Mouse (Mus musculus): ENCODE results near the gene S100a10.
"Not testable (repeated sequence)": the region's sequence is repeated elsewhere in the genome, so short reads cannot be mapped to it uniquely, and the experiment has no call there.

The S100a10 gene

DNA sequence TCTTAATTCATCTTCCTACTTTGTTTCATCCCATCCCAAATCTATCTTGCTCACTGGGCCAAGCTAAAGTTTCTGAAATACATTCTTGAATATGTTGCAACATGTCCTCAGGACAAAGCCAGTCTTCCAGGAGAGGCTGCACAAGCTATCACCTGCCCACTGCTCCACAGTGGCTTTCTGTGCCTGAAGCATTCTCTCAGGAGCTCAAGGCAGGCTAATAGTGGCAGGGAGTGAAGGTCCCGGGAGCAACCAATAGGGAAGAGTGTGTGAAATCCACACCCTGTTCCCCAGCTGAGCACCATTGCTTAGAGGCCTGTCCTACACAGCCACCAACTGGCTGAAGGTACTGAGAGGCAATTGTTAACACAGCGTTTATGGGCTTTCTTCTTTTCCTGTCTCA is 26.1 kb downstream of the S100a10 start:
- no peak for DNase-seq (ENCODE audit: low spot score)

GRCm38 (mm10) chr3:93581687-93582086 is 26.8 kb downstream of the S100a10 start:
- no peak for DNase-seq (ENCODE audit: low spot score)

GRCm38 (mm10) chr3:93583056-93583455 is 28.2 kb downstream of the S100a10 start:
- no peak for DNase-seq (ENCODE audit: low spot score)

- DNase-seq (ENCODE audit: low spot score), result no peak
Measured at GRCm38 (mm10) chr3:93589629-93590028, 34.7 kb downstream of the S100a10 start.

DNA sequence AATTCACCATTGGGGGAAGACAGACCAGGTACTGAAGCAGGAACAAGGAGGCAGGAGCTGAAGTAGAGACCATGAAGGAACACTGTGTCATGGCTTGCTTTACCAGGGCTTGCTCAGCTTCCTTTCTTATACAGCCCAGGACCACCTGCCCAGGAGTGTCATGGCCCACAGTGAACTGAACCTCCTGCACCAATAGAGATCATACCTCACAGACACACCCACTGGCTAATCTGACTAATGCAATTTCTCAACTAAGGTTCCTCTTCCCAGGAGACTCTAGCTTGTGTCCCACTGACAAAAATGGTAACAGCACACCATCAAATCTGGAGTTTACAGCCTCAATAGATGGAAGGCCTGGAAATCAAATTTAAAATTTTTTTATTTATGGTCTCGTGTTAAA is 35.4 kb downstream of the S100a10 start:
- no peak for DNase-seq (ENCODE audit: low spot score)

GRCm38 (mm10) chr3:93592100-93592499 is 37.2 kb downstream of the S100a10 start:
- DNase-seq (ENCODE audit: low spot score), result no peak

DNA sequence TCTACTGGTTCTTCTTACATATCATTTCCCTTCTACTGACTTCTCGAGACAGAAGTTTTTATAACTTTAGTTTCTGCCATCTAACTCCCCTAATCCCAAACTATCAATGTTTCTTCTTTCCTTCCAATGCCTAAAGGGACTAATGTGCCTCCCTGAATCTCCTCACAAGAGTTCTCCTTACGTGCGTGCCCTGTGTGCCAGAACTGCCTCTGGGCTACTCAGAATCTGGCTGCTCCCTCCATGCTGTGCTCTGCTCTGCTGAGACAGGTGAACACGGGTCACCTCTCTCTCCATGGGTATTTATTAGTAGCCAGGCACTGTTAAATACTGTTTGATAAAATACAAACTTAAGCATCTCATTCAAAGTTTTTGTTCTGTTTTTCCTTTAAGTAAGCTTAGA is 38.1 kb downstream of the S100a10 start:
- DNase-seq (ENCODE audit: low spot score), result no peak

GRCm38 (mm10) chr3:93593512-93593911 is 38.6 kb downstream of the S100a10 start:
- DNase-seq (ENCODE audit: low spot score), result no peak

DNA sequence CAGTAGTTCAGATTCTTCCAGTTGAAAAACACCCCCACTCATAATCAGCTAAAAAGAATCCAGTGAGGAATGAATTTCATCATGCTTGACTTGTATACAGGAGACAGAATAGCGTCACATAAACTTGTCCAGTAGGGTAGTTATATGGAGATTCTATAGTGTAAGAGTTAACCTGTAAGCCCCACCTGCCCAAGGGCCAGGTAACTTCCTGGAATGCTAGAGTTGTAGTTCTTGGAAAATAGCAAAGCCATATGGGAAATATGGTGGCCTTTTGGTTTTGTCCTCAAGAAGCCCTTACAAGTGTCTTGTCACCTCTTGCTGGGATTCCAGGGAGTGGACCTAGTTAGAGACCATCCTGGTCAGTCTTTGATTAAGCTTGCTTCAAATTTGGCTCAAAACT is 41.8 kb downstream of the S100a10 start:
- DNase-seq (ENCODE audit: low spot score), result no peak

DNA sequence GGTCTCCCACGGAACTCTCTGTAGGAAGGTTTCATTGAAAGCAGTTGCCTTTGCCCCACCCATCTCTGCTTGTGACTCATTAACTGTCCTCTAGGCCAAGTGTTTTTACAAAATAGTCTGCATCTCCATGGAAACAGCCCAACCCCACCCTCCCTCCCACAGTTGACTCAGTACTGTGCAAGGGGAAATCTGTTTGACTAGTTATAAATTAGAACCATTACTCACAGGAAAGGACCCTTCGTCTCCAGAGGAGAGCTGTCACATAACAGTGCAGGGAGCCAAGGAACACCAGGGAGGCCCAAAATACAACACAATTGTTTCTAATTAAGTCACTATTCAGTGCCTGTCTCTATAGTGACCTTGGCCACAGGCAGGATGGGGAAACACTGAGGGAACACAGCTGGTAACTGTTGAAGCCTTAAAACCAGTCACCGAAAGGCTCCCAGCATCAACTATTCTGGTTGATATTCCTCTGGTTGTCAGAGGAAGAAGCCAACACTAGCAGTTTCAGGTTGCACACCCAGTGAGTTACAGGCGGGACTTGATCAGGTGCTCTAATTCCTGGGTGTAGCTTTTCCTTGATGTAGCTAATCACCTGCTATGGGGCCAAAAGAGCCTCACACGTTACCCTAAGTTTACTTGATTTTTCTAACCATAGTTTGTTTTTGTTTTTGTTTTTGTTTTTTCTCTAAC is 42.5 kb downstream of the S100a10 start:
- peak; percentile 8 for DNase-seq (ENCODE audit: low spot score)

DNA sequence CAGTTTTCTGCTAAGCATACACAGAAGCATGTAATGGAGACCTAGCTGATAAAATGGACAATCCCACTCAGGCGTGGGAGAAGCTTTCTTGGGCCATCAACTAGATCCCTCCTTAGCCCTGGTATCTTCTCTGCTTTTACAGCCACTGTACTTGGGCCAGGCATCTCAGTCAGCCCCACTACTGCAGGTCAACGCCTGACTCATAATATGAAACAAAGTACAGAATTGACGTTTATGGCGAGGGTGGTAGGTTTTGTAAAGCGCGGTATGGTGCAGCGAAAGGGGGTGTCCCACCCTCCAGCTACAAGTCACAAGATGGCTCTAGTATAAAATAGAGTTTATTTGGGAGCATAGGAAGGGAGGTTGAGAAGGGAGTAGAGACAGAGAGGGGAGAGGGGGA is 43.1 kb downstream of the S100a10 start:
- no peak for DNase-seq (ENCODE audit: low spot score)

GRCm38 (mm10) chr3:93600206-93600605 is 45.3 kb downstream of the S100a10 start:
- DNase-seq (ENCODE audit: low spot score), result no peak

DNA sequence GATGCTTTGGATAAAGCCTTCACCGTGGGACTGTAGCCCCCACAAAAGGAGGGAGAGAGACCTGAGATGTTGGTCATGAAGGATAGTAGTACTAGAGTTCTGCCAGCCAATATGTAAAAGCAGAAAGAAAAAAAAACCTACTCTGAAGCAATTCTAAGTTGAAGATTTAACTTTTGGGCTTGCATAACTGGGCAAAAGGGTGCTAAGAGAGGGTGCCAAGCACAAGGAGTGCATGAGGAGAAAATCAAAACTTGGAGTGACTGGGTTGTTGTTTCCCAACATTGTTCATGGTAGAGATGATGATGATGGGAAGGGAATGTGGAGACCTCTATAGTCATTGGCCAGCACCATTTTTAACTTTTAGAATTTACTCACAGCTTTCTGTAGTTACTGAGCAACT is 47.0 kb downstream of the S100a10 start:
- no peak for DNase-seq (ENCODE audit: low spot score)

- DNase-seq (ENCODE audit: low spot score), result not testable (repeated sequence)
Measured at GRCm38 (mm10) chr3:93608970-93609369, 54.1 kb downstream of the S100a10 start.
